Mouse (Mus musculus) 416B (cell line): ENCODE data around the gene Gm12887.

ENCODE experiments used
- DNase-seq: peaks from one replicate; pipeline ENCODE4 v3.0.0; 2011; ENCODE audit warnings: low read depth

The Gm12887 gene

DNA sequence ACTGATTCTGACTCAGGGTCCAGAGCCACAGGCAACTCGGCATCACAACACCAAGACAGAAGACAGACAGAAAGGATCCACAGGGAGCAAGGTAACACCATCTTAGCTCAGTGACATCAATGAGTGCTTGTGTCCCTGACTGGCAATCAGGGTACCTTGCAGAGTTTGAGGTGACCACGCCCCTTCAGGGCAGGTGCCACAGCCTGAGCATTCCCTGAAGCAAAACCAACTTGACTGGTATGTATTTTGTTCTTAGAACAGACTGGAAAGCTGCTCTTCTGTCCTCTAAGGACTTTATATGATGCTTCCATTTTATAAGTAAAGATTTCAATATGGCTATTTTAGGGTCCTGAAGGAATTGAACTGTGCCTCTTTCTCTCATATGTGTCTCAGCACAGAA, at the start of gene Gm12887:
Gene Gm12887 (minus strand): TSS at position 101 of the 400 bp plus-strand sequence.
- DNase-seq: no peak

- no peak for DNase-seq
These were observed 35.1 kb upstream of the Gm12887 start for GRCm38 (mm10) chr4:121657040-121657439.
